8 mouse cellular contexts compared by ENCODE assay signal in genomic region chr4:140147857-140148695, GRCm38 (mm10).
A peak's percentile ranks its signal among the peaks of the same experiment; 100 is the strongest.
DNase-seq lines count a peak whose midpoint lies in the region; ATAC-seq and TF ChIP-seq lines count a peak whose summit lies in the region.

No protein-coding gene starts in this region.

- 0 out of 2 replicates have a peak, but pooled peaks cover 4% of the 10 kb centered on the region for H3K27me3 ChIP-seq in hindbrain, embryonic 13.5 days
- no peaks in the 10 kb centered on the region for H3K27me3 ChIP-seq in hindbrain, embryonic 11.5 days (ENCODE audit: control insufficient read depth, insufficient read depth, low read length)
- H3K27me3 ChIP-seq in hindbrain, postnatal 0 days (ENCODE audit: insufficient read depth, low read length): no peaks in the 10 kb centered on the region

- H3K4me1 ChIP-seq in hindbrain, embryonic 13.5 days (replicated peaks): peaks cover 31% of the 10 kb centered on the region
- no peaks in the 10 kb centered on the region for H3K4me1 ChIP-seq in hindbrain, embryonic 11.5 days (replicated peaks; ENCODE audit: control insufficient read depth, insufficient read depth, low read length)
- 0 out of 2 replicates have a peak, but pooled peaks cover 3% of the 10 kb centered on the region for H3K4me1 ChIP-seq in hindbrain, postnatal 0 days (ENCODE audit: insufficient read depth, low read length)

- TF ChIP-seq CTCF in hindbrain, postnatal 0 days (IDR thresholded peaks at IDR 0.05; ENCODE audit: low read depth): no peak

- ATAC-seq in hindbrain, embryonic 13.5 days (ENCODE audit: low FRiP score): no peak
- no peak for ATAC-seq in hindbrain, embryonic 11.5 days (ENCODE audit: low FRiP score)
- ATAC-seq in hindbrain, postnatal 0 days: peak; percentile 52; the same call in 1 of the 2 replicates

- no peak overlapping the region for H3K4me2 ChIP-seq in hindbrain, embryonic 13.5 days
- no peak overlapping the region for H3K4me2 ChIP-seq in hindbrain, embryonic 11.5 days (replicated peaks; ENCODE audit: low read depth, low read length)
- H3K4me2 ChIP-seq in hindbrain, postnatal 0 days (ENCODE audit: low read depth, low read length): no peak overlapping the region

- no peaks in the 10 kb centered on the region for H3K9me3 ChIP-seq in hindbrain, embryonic 13.5 days
- H3K9me3 ChIP-seq in hindbrain, embryonic 11.5 days (ENCODE audit: control insufficient read depth, low read length): no peaks in the 10 kb centered on the region
- no peaks in the 10 kb centered on the region for H3K9me3 ChIP-seq in hindbrain, postnatal 0 days (ENCODE audit: low read length)

- 0 out of 2 replicates have a peak overlapping the region, but pooled peaks have one; percentile 25 for H3K9ac ChIP-seq in hindbrain, embryonic 13.5 days
- H3K9ac ChIP-seq in hindbrain, embryonic 11.5 days (ENCODE audit: low read depth, low read length): no peak overlapping the region
- H3K9ac ChIP-seq in hindbrain, postnatal 0 days (replicated peaks; ENCODE audit: low read length): 0 out of 2 replicates have a peak overlapping the region, but pooled peaks have one; percentile 21

- no peak for DNase-seq in hindbrain, embryonic 11.5 days (ENCODE audit: low spot score)
- DNase-seq in ES-CJ7 (ENCODE audit: low read depth, low spot score): peak; percentile 71
- peak; percentile 44 to 60 for DNase-seq in cerebellum, postnatal 36 days
- DNase-seq in hindbrain, postnatal 0 days (ENCODE audit: low spot score): peak; percentile 56
- no peak for DNase-seq in ovary, postnatal 36 days (ENCODE audit: low spot score)
- no peak for DNase-seq in adrenal gland, postnatal 36 days
- no peak for DNase-seq in thymus, postnatal 36 days

- H3K27ac ChIP-seq in hindbrain, embryonic 13.5 days: peak overlapping the region; percentile 64
- H3K27ac ChIP-seq in hindbrain, embryonic 11.5 days (ENCODE audit: low read depth, low read length): no peak overlapping the region
- H3K27ac ChIP-seq in hindbrain, postnatal 0 days: peak overlapping the region; percentile 71

- no peaks in the 10 kb centered on the region for H3K36me3 ChIP-seq in hindbrain, embryonic 13.5 days
- H3K36me3 ChIP-seq in hindbrain, embryonic 11.5 days (ENCODE audit: control insufficient read depth, insufficient read depth, low read length): no peaks in the 10 kb centered on the region
- no peaks in the 10 kb centered on the region for H3K36me3 ChIP-seq in hindbrain, postnatal 0 days (ENCODE audit: insufficient read depth, low read length)

- H3K4me3 ChIP-seq in hindbrain, embryonic 13.5 days: no peak overlapping the region
- H3K4me3 ChIP-seq in hindbrain, embryonic 11.5 days (ENCODE audit: low read depth, low read length): no peak overlapping the region
- H3K4me3 ChIP-seq in hindbrain, postnatal 0 days (ENCODE audit: low read length): no peak overlapping the region

- 71% methylated on average over 20 of the region's 20 CpGs for WGBS in hindbrain, embryonic 13.5 days
- WGBS in hindbrain, embryonic 11.5 days: 81% methylated on average over 20 of the region's 20 CpGs
- WGBS in hindbrain, postnatal 0 days: 54% methylated on average over 20 of the region's 20 CpGs

Comparison
In these comparisons a context has a peak if more than half of its experiments do, and no peak if none do; other contexts are left out.
1. DNase-seq: peak in ES-CJ7 (single experiment), cerebellum, postnatal 36 days (2 of 2) and hindbrain, postnatal 0 days (single experiment); none in hindbrain, embryonic 11.5 days (single experiment), ovary, postnatal 36 days (single experiment), adrenal gland, postnatal 36 days (0 of 2) and thymus, postnatal 36 days (0 of 2).